In the genomic region with DNA sequence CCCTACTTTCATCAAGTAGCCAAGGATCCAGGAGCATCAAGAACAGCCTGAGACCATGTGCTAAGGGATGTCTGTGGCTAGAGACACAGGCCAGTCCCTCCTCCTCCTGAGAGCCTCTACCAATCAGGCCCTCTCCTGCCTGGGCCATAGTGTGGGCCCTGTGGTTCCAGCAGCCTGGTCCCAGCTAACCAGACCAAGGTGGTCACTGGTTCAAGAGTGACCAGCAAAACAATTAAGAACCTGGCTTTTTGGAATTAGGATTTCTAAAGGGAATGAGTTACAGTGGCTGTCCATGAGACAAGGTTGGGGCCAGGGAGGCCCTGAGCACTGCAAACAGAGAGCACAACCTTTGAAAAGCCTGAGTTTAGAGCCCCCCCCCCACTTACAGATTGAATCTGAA, we compare ENCODE assay signal across 38 mouse cellular contexts. TPM values are rescaled to one million over a fixed set of nuclear protein-coding genes. Genes with fewer than 3 reads are reported as not detected.
"Had no signal": no experiment of that assay in that cellular context is flagged by ENCODE, and none has a peak within 500 bp of the region (broad histone marks: within the 10 kb centered on the region; RNA-seq: fewer than 3 reads in every experiment).

No protein-coding gene starts in this region.

- H3K4me3 ChIP-seq: left cerebral cortex, adult 2 months; limb, embryonic 10.5 days; limb, embryonic 12.5 days; limb, embryonic 13.5 days; limb, embryonic 15.5 days; liver, embryonic 12.5 days; liver, embryonic 13.5 days; liver, embryonic 15.5 days; lung, embryonic 15.5 days; megakaryocyte, embryonic 14.5 days; midbrain, embryonic 10.5 days; midbrain, embryonic 12.5 days; midbrain, embryonic 13.5 days; midbrain, embryonic 15.5 days; myocyte had no signal

- H3K27me3 ChIP-seq: limb, embryonic 12.5 days; limb, embryonic 13.5 days; limb, embryonic 15.5 days; liver, embryonic 12.5 days; liver, embryonic 13.5 days; liver, embryonic 15.5 days; lung, embryonic 15.5 days; midbrain, embryonic 12.5 days; midbrain, embryonic 13.5 days; midbrain, embryonic 15.5 days had no signal

- DNase-seq: left cerebral cortex, postnatal 4 days; liver; liver, embryonic 13.5 days; lung, adult 18-20 months; lung, adult 2 months; lung, embryonic 14.5 days; lung, postnatal 10 days; lung, postnatal 14 days; lung, postnatal 36 days; lung, postnatal 4 days; midbrain, embryonic 14.5 days had no signal

- ATAC-seq: liver, embryonic 12.5 days; liver, postnatal 0 days; lung, postnatal 0 days; midbrain, embryonic 13.5 days; midbrain, embryonic 15.5 days; midbrain, embryonic 16.5 days had no signal

- H3K36me3 ChIP-seq: limb, embryonic 10.5 days; limb, embryonic 12.5 days; limb, embryonic 13.5 days; limb, embryonic 15.5 days; liver, embryonic 12.5 days; liver, embryonic 13.5 days; liver, embryonic 15.5 days; lung, embryonic 15.5 days; midbrain, embryonic 10.5 days; midbrain, embryonic 12.5 days; midbrain, embryonic 13.5 days; midbrain, embryonic 15.5 days had no signal

- H3K4me1 ChIP-seq: limb, embryonic 10.5 days; limb, embryonic 12.5 days; limb, embryonic 13.5 days; limb, embryonic 15.5 days; liver, embryonic 12.5 days; liver, embryonic 13.5 days; liver, embryonic 15.5 days; lung, embryonic 15.5 days; megakaryocyte, embryonic 14.5 days; midbrain, embryonic 10.5 days; midbrain, embryonic 12.5 days; midbrain, embryonic 13.5 days; midbrain, embryonic 15.5 days had no signal

- H3K9me3 ChIP-seq: limb, embryonic 10.5 days; limb, embryonic 15.5 days; liver, embryonic 12.5 days; liver, embryonic 13.5 days; liver, embryonic 15.5 days; lung, embryonic 15.5 days; megakaryocyte, embryonic 14.5 days; midbrain, embryonic 12.5 days had no signal

- H3K27ac ChIP-seq: left cerebral cortex, adult 2 months; limb, embryonic 10.5 days; limb, embryonic 12.5 days; limb, embryonic 13.5 days; limb, embryonic 15.5 days; liver, embryonic 12.5 days; liver, embryonic 13.5 days; liver, embryonic 14.5 days; liver, embryonic 15.5 days; lung, embryonic 15.5 days; macrophage; midbrain, embryonic 10.5 days; midbrain, embryonic 12.5 days; midbrain, embryonic 13.5 days; midbrain, embryonic 15.5 days had no signal

- H3K4me2 ChIP-seq: limb, embryonic 12.5 days; limb, embryonic 13.5 days; limb, embryonic 15.5 days; liver, embryonic 11.5 days; liver, embryonic 12.5 days; liver, embryonic 13.5 days; liver, embryonic 15.5 days; lung, embryonic 14.5 days; lung, embryonic 15.5 days; midbrain, embryonic 11.5 days; midbrain, embryonic 12.5 days; midbrain, embryonic 13.5 days; midbrain, embryonic 15.5 days had no signal

- H3K9ac ChIP-seq: limb, embryonic 12.5 days; limb, embryonic 13.5 days; limb, embryonic 15.5 days; liver, embryonic 12.5 days; liver, embryonic 13.5 days; liver, embryonic 14.5 days; liver, embryonic 15.5 days; liver, postnatal 0 days; lung, embryonic 14.5 days; lung, embryonic 15.5 days; midbrain, embryonic 12.5 days; midbrain, embryonic 13.5 days; midbrain, embryonic 15.5 days had no signal

RNA-seq across cellular contexts. Expression of a gene that starts 21.2 kb away (rescaled TPM):
- polyA plus RNA-seq: limb, embryonic 10.5 days; limb, embryonic 11.5 days; limb, embryonic 12.5 days; limb, embryonic 13.5 days; limb, embryonic 14.5 days; limb, embryonic 15.5 days; liver, adult 2 months; liver, embryonic 11.5 days; liver, embryonic 12.5 days; liver, embryonic 13.5 days; liver, embryonic 14.5 days; liver, embryonic 15.5 days; liver, embryonic 16.5 days; liver, postnatal 0 days; lung, adult 2 months; lung, embryonic 14.5 days; lung, embryonic 15.5 days; lung, embryonic 16.5 days; lung, postnatal 0 days; macrophage; midbrain, embryonic 10.5 days; midbrain, embryonic 11.5 days; midbrain, embryonic 12.5 days; midbrain, embryonic 13.5 days; midbrain, embryonic 14.5 days; midbrain, embryonic 15.5 days; midbrain, embryonic 16.5 days; midbrain, postnatal 0 days; myocyte had no signal

RNA-seq across cellular contexts. Expression of a gene that starts 35.2 kb away (rescaled TPM):
- polyA plus RNA-seq: limb, embryonic 10.5 days; limb, embryonic 11.5 days; limb, embryonic 12.5 days; limb, embryonic 13.5 days; limb, embryonic 14.5 days; limb, embryonic 15.5 days; liver, adult 2 months; liver, embryonic 11.5 days; liver, embryonic 12.5 days; liver, embryonic 13.5 days; liver, embryonic 14.5 days; liver, embryonic 15.5 days; liver, embryonic 16.5 days; liver, postnatal 0 days; lung, adult 2 months; lung, embryonic 14.5 days; lung, embryonic 15.5 days; lung, embryonic 16.5 days; lung, postnatal 0 days; macrophage; midbrain, embryonic 10.5 days; midbrain, embryonic 11.5 days; midbrain, embryonic 12.5 days; midbrain, embryonic 13.5 days; midbrain, embryonic 14.5 days; midbrain, embryonic 15.5 days; midbrain, embryonic 16.5 days; midbrain, postnatal 0 days; myocyte had no signal

RNA-seq across cellular contexts. Expression of a gene that starts 43.5 kb away (rescaled TPM):
- polyA plus RNA-seq: limb, embryonic 11.5 days; limb, embryonic 12.5 days; limb, embryonic 14.5 days; limb, embryonic 15.5 days; liver, adult 2 months; liver, embryonic 11.5 days; liver, embryonic 12.5 days; liver, embryonic 13.5 days; liver, embryonic 14.5 days; liver, embryonic 15.5 days; liver, embryonic 16.5 days; liver, postnatal 0 days; lung, adult 2 months; lung, embryonic 14.5 days; lung, embryonic 15.5 days; lung, embryonic 16.5 days; lung, postnatal 0 days; macrophage; midbrain, embryonic 12.5 days; midbrain, embryonic 14.5 days; midbrain, embryonic 15.5 days; midbrain, embryonic 16.5 days; midbrain, postnatal 0 days; myocyte had no signal
